Mouse (Mus musculus) myocyte (in vitro differentiated cells): Measurements from ENCODE around the gene 5530400C23Rik. TPM values are rescaled to one million over a fixed set of nuclear protein-coding genes. Genes with fewer than 3 reads are reported as not detected.
"Not testable (repeated sequence)": the region's sequence is repeated elsewhere in the genome, so short reads cannot be mapped to it uniquely, and the experiment has no call there.

Experiments used
- H3K27me3 ChIP-seq: one replicate; pipeline ENCODE4 v1.6.1; 2011; ENCODE audit not compliant: control insufficient read depth, insufficient read depth, insufficient read length
- H3K36me3 ChIP-seq: one replicate; pipeline ENCODE4 v1.6.1; 2011; ENCODE audit not compliant: control insufficient read depth, insufficient read depth
- H3K4me2 ChIP-seq: one replicate; pipeline ENCODE4 v1.6.1; 2011; ENCODE audit warnings: low read depth, control low read depth
- H3K4me3 ChIP-seq: one replicate; pipeline ENCODE4 v1.5.1; 2011; ENCODE audit warnings: mild to moderate bottlenecking, control low read depth, moderate library complexity
- H3K79me2 ChIP-seq: one replicate; pipeline ENCODE4 v1.6.1; 2011; ENCODE audit not compliant: control insufficient read depth, insufficient read depth
- H3ac ChIP-seq: one replicate; pipeline ENCODE4 v1.6.1; 2011; ENCODE audit not compliant: control insufficient read depth, insufficient read length
- E2F4 ChIP-seq: IDR thresholded peaks from one replicate; pipeline ENCODE4 v1.6.1; 2011; ENCODE audit warnings: mild to moderate bottlenecking, control low read depth, moderate library complexity; ENCODE audit not compliant: insufficient read depth
- MAX ChIP-seq: IDR thresholded peaks from one replicate; pipeline ENCODE4 v1.6.1; 2011; ENCODE audit warnings: low read depth, mild to moderate bottlenecking, control low read depth
- MYOD1 ChIP-seq, 3 experiments: IDR thresholded peaks; one replicate each; pipeline ENCODE4 v1.6.1; 2011; ENCODE audit warnings: control low read depth in 2 of 3, low read depth in 2 of 3, mild to moderate bottlenecking in 2 of 3, moderate library complexity in 1 of 3; ENCODE audit not compliant: insufficient read length in 2 of 3, control insufficient read depth in 1 of 3
- MYOG ChIP-seq, 3 experiments: IDR thresholded peaks; one replicate each; pipeline ENCODE4 v1.6.1; 2011; ENCODE audit warnings: control low read depth in 2 of 3, low read depth in 2 of 3, mild to moderate bottlenecking in 2 of 3; ENCODE audit not compliant: insufficient read length in 2 of 3, control insufficient read depth in 1 of 3, insufficient read depth in 1 of 3
- POLR2A ChIP-seq: IDR thresholded peaks from one replicate; pipeline ENCODE4 v1.6.1; 2011; ENCODE audit warnings: low read depth, mild to moderate bottlenecking, control low read depth, moderate library complexity; ENCODE audit not compliant: insufficient read length
- POLR2AphosphoS2 ChIP-seq: IDR thresholded peaks from one replicate; pipeline ENCODE4 v1.6.1; 2011; ENCODE audit warnings: low read depth, control low read depth; ENCODE audit not compliant: insufficient read length
- REST ChIP-seq: IDR thresholded peaks from one replicate; pipeline ENCODE4 v1.6.1; 2011; ENCODE audit warnings: mild to moderate bottlenecking, control low read depth, moderate library complexity; ENCODE audit not compliant: insufficient read depth, insufficient read length
- SRF ChIP-seq: IDR thresholded peaks from one replicate; pipeline ENCODE4 v1.6.1; 2011; ENCODE audit warnings: low read depth; ENCODE audit not compliant: control insufficient read depth, insufficient read length
- TCF12 ChIP-seq: IDR thresholded peaks from one replicate; pipeline ENCODE4 v1.6.1; 2011; ENCODE audit warnings: mild to moderate bottlenecking, control low read depth; ENCODE audit not compliant: poor library complexity, insufficient read depth, severe bottlenecking
- TCF3 ChIP-seq: IDR thresholded peaks from one replicate; pipeline ENCODE4 v1.6.1; 2011; ENCODE audit warnings: low read depth, control low read depth; ENCODE audit not compliant: insufficient read length
- USF1 ChIP-seq: IDR thresholded peaks from one replicate; pipeline ENCODE4 v1.6.1; 2011; ENCODE audit warnings: low read depth, mild to moderate bottlenecking, control low read depth, moderate library complexity
- polyA plus RNA-seq: library from polyadenylated mRNA; unstranded; fragments of >200 nt; fragmentation: generic; extraction: Trizol; gene quantifications from one replicate; pipeline ENCODE4 v1.2.1, GENCODE M21; 2012; ENCODE audit warnings: missing spikeins

Gene 5530400C23Rik
- polyA plus RNA-seq: not detected

GRCm38 (mm10) chr6:133291916-133292315 lies at the start of gene 5530400C23Rik:
Gene 5530400C23Rik (plus strand): TSS chr6:133292216.
- H3K27me3 ChIP-seq, H3K36me3 ChIP-seq, H3ac ChIP-seq, H3K79me2 ChIP-seq, H3K4me3 ChIP-seq, H3K4me2 ChIP-seq: not testable (repeated sequence)

GRCm38 (mm10) chr6:133305952-133306715 lies 14.1 kb downstream of the 5530400C23Rik start:
- H3K4me3 ChIP-seq: no peak overlapping the region
- no peaks in the 10 kb centered on the region for H3K27me3 ChIP-seq
- no peaks in the 10 kb centered on the region for H3K36me3 ChIP-seq
- H3K79me2 ChIP-seq: no peaks in the 10 kb centered on the region
- no peak overlapping the region for H3ac ChIP-seq
- H3K4me2 ChIP-seq: no peak overlapping the region
- no peak for TF ChIP-seq SRF
- TF ChIP-seq TCF12: no peak
- TF ChIP-seq REST: no peak
- no peak for TF ChIP-seq POLR2A
- no peak for TF ChIP-seq MAX
- TF ChIP-seq E2F4: no peak
- TF ChIP-seq USF1: no peak
- no peak for TF ChIP-seq MYOD1 (IDR thresholded peaks at IDR 0.05; ENCODE audit: control insufficient read depth in 1 of 3, insufficient read length in 2 of 3, low read depth in 2 of 3)
- TF ChIP-seq MYOG (IDR thresholded peaks at IDR 0.05; ENCODE audit: control insufficient read depth in 1 of 3, insufficient read depth in 1 of 3, insufficient read length in 2 of 3, low read depth in 2 of 3): no peak
- TF ChIP-seq POLR2AphosphoS2: no peak
- no peak for TF ChIP-seq TCF3

- not testable (repeated sequence) for H3K27me3 ChIP-seq, H3K79me2 ChIP-seq, H3K4me3 ChIP-seq, H3K36me3 ChIP-seq, H3ac ChIP-seq, H3K4me2 ChIP-seq
Observed at GRCm38 (mm10) chr6:133313896-133314295, 21.9 kb downstream of the 5530400C23Rik start.

DNA sequence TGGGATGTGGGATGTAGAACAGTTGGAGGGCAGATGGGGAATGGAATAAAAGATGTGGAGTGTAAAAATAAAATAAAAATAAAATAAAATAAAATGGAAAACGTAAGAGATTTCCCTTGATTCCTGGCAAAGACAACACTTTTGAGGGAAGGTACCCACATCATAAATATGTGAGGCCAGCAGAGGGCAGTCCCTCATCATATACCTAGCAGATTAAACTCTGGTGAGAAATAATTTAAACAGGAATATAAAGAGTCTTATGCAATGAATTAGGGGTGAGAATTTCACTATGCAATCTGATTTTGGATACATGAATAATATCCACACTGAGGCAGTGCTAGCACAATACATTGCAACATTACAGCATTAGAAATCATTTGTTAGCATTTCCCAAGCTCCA lies 46.5 kb downstream of the 5530400C23Rik start:
- Histone ChIP-seq H3K79me2 (no peaks in the 10 kb centered on the region), H3K4me2 (no peak overlapping the region), H3K36me3 (no peaks in the 10 kb centered on the region), H3K27me3 (no peaks in the 10 kb centered on the region), H3K4me3 (no peak overlapping the region), H3ac (no peak overlapping the region)
- TF ChIP-seq USF1 (no peak), POLR2A (no peak)

- peak overlapping the region; percentile 8 for H3K4me2 ChIP-seq
- not testable (repeated sequence) for H3K27me3 ChIP-seq, H3ac ChIP-seq, H3K36me3 ChIP-seq, H3K4me3 ChIP-seq, H3K79me2 ChIP-seq
Observed at GRCm38 (mm10) chr6:133341731-133342130, 49.7 kb downstream of the 5530400C23Rik start.

Other genes with a start within 250 kb of the 5530400C23Rik start
- not detected for gene Tas2r140, start 236.4 kb upstream of the 5530400C23Rik start, polyA plus RNA-seq
- 33.1 TPM for gene Smim10l1, start 187.3 kb upstream of the 5530400C23Rik start, polyA plus RNA-seq